8 mouse cellular contexts compared by ENCODE assay signal in genomic region chr3:57625275-57625997, GRCm38 (mm10). TPM values are rescaled to one million over a fixed set of nuclear protein-coding genes. Genes with fewer than 3 reads are reported as not detected.
DNase-seq lines count a peak whose midpoint lies in the region; ATAC-seq lines count a peak whose summit lies in the region.

No protein-coding gene starts in this region.

- no peak overlapping the region for H3K9ac ChIP-seq in embryonic facial prominence, embryonic 11.5 days (replicated peaks; ENCODE audit: low read length)
- peak overlapping the region; percentile 23; the same call in 1 of the 2 replicates for H3K9ac ChIP-seq in limb, embryonic 12.5 days (replicated peaks)
- peak overlapping the region; percentile 33; the same call in 1 of the 2 replicates for H3K9ac ChIP-seq in midbrain, embryonic 16.5 days (ENCODE audit: low read depth, low read length)

- no peak overlapping the region; the same call in 1 of the 2 replicates for H3K4me2 ChIP-seq in embryonic facial prominence, embryonic 11.5 days (ENCODE audit: low read depth, low read length)
- H3K4me2 ChIP-seq in limb, embryonic 12.5 days: peak overlapping the region; percentile 52
- peak overlapping the region; percentile 77 for H3K4me2 ChIP-seq in midbrain, embryonic 16.5 days (ENCODE audit: low read length)

- no peak overlapping the region for H3K27ac ChIP-seq in embryonic facial prominence, embryonic 11.5 days (replicated peaks; ENCODE audit: low read depth, low read length)
- H3K27ac ChIP-seq in limb, embryonic 12.5 days: peak overlapping the region; percentile 56
- H3K27ac ChIP-seq in midbrain, embryonic 16.5 days (ENCODE audit: low read length): no peak overlapping the region

- H3K27me3 ChIP-seq in embryonic facial prominence, embryonic 11.5 days (ENCODE audit: control insufficient read depth, insufficient read depth, low read length): no peaks in the 10 kb centered on the region
- no peaks in the 10 kb centered on the region for H3K27me3 ChIP-seq in limb, embryonic 12.5 days
- H3K27me3 ChIP-seq in midbrain, embryonic 16.5 days (ENCODE audit: control insufficient read depth, insufficient read depth, low read depth, low read length): no peaks in the 10 kb centered on the region

- peak; percentile 59; the same call in 1 of the 2 replicates for ATAC-seq in embryonic facial prominence, embryonic 11.5 days (replicated peaks; ENCODE audit: insufficient number of reproducible peaks, low FRiP score, low TSS enrichment, low read depth)
- ATAC-seq in limb, embryonic 12.5 days (ENCODE audit: insufficient number of reproducible peaks, insufficient read depth, low FRiP score, low TSS enrichment, low read depth): peak; percentile 59; the same call in 1 of the 2 replicates
- peak; percentile 80 for ATAC-seq in midbrain, embryonic 16.5 days

- H3K4me3 ChIP-seq in embryonic facial prominence, embryonic 11.5 days (ENCODE audit: low read depth, low read length): no peak overlapping the region
- H3K4me3 ChIP-seq in limb, embryonic 12.5 days (replicated peaks): peak overlapping the region; percentile 27
- peak overlapping the region; percentile 33 for H3K4me3 ChIP-seq in midbrain, embryonic 16.5 days (ENCODE audit: low read depth, low read length)

- no peaks in the 10 kb centered on the region for H3K36me3 ChIP-seq in embryonic facial prominence, embryonic 11.5 days (replicated peaks; ENCODE audit: control insufficient read depth, insufficient read depth, low read depth, low read length)
- H3K36me3 ChIP-seq in limb, embryonic 12.5 days: no peaks in the 10 kb centered on the region
- no peaks in the 10 kb centered on the region for H3K36me3 ChIP-seq in midbrain, embryonic 16.5 days (ENCODE audit: control insufficient read depth, insufficient read depth, low read length)

- DNase-seq in 3T3-L1 (ENCODE audit: low read depth, low spot score): peak; percentile 97
- DNase-seq in adrenal gland, postnatal 10 days: peak; percentile 80
- DNase-seq in embryonic facial prominence, embryonic 11.5 days (ENCODE audit: low spot score): peak; percentile 95
- DNase-seq in heart, adult 9 months (ENCODE audit: low spot score in 2 of 2): peak; percentile 28 to 70
- peak; percentile 24 to 74 for DNase-seq in kidney, adult 8-10 months
- DNase-seq in spleen, postnatal 10 days (ENCODE audit: low spot score in 2 of 2): peak; percentile 11 to 65

- WGBS in embryonic facial prominence, embryonic 11.5 days: 34% methylated on average over 21 of the region's 21 CpGs
- 26% methylated on average over 21 of the region's 21 CpGs for WGBS in limb, embryonic 12.5 days
- WGBS in midbrain, embryonic 16.5 days: 8% methylated on average over 21 of the region's 21 CpGs

- H3K4me1 ChIP-seq in embryonic facial prominence, embryonic 11.5 days (ENCODE audit: control insufficient read depth, insufficient read depth, low read length): no peaks in the 10 kb centered on the region
- H3K4me1 ChIP-seq in limb, embryonic 12.5 days (replicated peaks): 0 out of 2 replicates have a peak, but pooled peaks cover 3% of the 10 kb centered on the region
- H3K4me1 ChIP-seq in midbrain, embryonic 16.5 days (ENCODE audit: control insufficient read depth, insufficient read depth, low read length): 0 out of 2 replicates have a peak, but pooled peaks cover 3% of the 10 kb centered on the region

- H3K9me3 ChIP-seq in embryonic facial prominence, embryonic 11.5 days (replicated peaks; ENCODE audit: control insufficient read depth, low read length): no peaks in the 10 kb centered on the region
- no peaks in the 10 kb centered on the region for H3K9me3 ChIP-seq in limb, embryonic 12.5 days
- no peaks in the 10 kb centered on the region for H3K9me3 ChIP-seq in midbrain, embryonic 16.5 days (replicated peaks; ENCODE audit: control insufficient read depth, low read length, poor library complexity, severe bottlenecking)

RNA-seq across cellular contexts. Expression of gene Commd2, which starts 26.1 kb away (rescaled TPM):
- 10 to 100 TPM; 25.1 to 28.4 TPM for total RNA-seq in adrenal gland, postnatal 10 days (2021)
- 97.8 and 102 TPM in 2 replicates for polyA plus RNA-seq in embryonic facial prominence, embryonic 11.5 days (2014; fragmentation: Nextera tagmentation; extraction: Ambion mirVana)
- 80.9 and 87.3 TPM in 2 replicates for polyA plus RNA-seq in limb, embryonic 12.5 days (2016; fragmentation: Nextera tagmentation; extraction: Ambion mirVana)
- polyA plus RNA-seq in midbrain, embryonic 16.5 days (2015; fragmentation: Nextera tagmentation; extraction: Ambion mirVana): 60.6 and 66.3 TPM in 2 replicates

RNA-seq across cellular contexts. Expression of gene Wwtr1, which starts 49.7 kb away (rescaled TPM):
- total RNA-seq in adrenal gland, postnatal 10 days (2021): 10 to 100 TPM; 47.2 to 50.9 TPM
- 10.4 and 11.7 TPM in 2 replicates for polyA plus RNA-seq in embryonic facial prominence, embryonic 11.5 days (2014; fragmentation: Nextera tagmentation; extraction: Ambion mirVana)
- polyA plus RNA-seq in limb, embryonic 12.5 days (2016; fragmentation: Nextera tagmentation; extraction: Ambion mirVana): 13.8 and 14.0 TPM in 2 replicates
- polyA plus RNA-seq in midbrain, embryonic 16.5 days (2015; fragmentation: Nextera tagmentation; extraction: Ambion mirVana): 5.8 and 6.4 TPM in 2 replicates

Comparison
In these comparisons a context has a peak if more than half of its experiments do, and no peak if none do; other contexts are left out.
1. DNase-seq: peak in every context shown above with its lines; median percentile 97 in 3T3-L1; 95 in embryonic facial prominence, embryonic 11.5 days; 80 in adrenal gland, postnatal 10 days; 49 in heart, adult 9 months; 49 in kidney, adult 8-10 months; 38 in spleen, postnatal 10 days.